11 mouse cellular contexts compared by ENCODE assay signal in genomic region chr11:60977153-60977552, GRCm38 (mm10). TPM values are rescaled to one million over a fixed set of nuclear protein-coding genes. Genes with fewer than 3 reads are reported as not detected.
A peak's percentile ranks its signal among the peaks of the same experiment; 100 is the strongest.
DNase-seq lines count a peak whose midpoint lies in the region; ATAC-seq and TF ChIP-seq lines count a peak whose summit lies in the region.
"Had no signal": no experiment of that assay in that cellular context is flagged by ENCODE, and none has a peak within 500 bp of the region (broad histone marks: within the 10 kb centered on the region; RNA-seq: fewer than 3 reads in every experiment).

No protein-coding gene starts in this region.

- TF ChIP-seq CTCF in ES-Bruce4 (IDR thresholded peaks at IDR 0.05; ENCODE audit: low read depth, low read length) = no peak
- no peak for TF ChIP-seq CTCF in cortical plate, adult 2 months (IDR thresholded peaks at IDR 0.05; ENCODE audit: extremely low read depth, insufficient read depth, low read length)

- 47% methylated on average over 3 of the region's 3 CpGs for WGBS in heart, embryonic 12.5 days
- WGBS in intestine, embryonic 16.5 days = 54% methylated on average over 3 of the region's 3 CpGs

- H3K4me1 ChIP-seq in heart, embryonic 12.5 days (replicated peaks) = peaks cover 20% of the 10 kb centered on the region
- peaks cover 7% of the 10 kb centered on the region for H3K4me1 ChIP-seq in ES-Bruce4 (ENCODE audit: control insufficient read depth, insufficient read depth, low read length)
- H3K4me1 ChIP-seq in cortical plate, adult 2 months (ENCODE audit: control insufficient read depth, insufficient read depth, low read length) = peaks cover 5% of the 10 kb centered on the region; the same call in 1 of the 2 replicates
- 0 out of 2 replicates have a peak, but pooled peaks cover 8% of the 10 kb centered on the region for H3K4me1 ChIP-seq in intestine, embryonic 16.5 days (ENCODE audit: control insufficient read depth, insufficient read depth, low read length)

- DNase-seq in heart, adult 11 months = peak; percentile 95
- DNase-seq in frontal cortex, postnatal 36 days (ENCODE audit: low spot score in 2 of 2) = no peak
- no peak for DNase-seq in embryo, embryonic 11 days
- DNase-seq in retina, embryonic 14.5 days (ENCODE audit: low spot score) = no peak

- H3K4me3 ChIP-seq in heart, embryonic 12.5 days = no peak overlapping the region
- no peak overlapping the region for H3K4me3 ChIP-seq in ES-Bruce4 (ENCODE audit: low read depth, low read length)
- H3K4me3 ChIP-seq in cortical plate, adult 2 months (ENCODE audit: insufficient read depth, low read length) = no peak overlapping the region
- no peak overlapping the region for H3K4me3 ChIP-seq in intestine, embryonic 16.5 days (ENCODE audit: low read length)
- H3K4me3 ChIP-seq: forebrain, embryonic 15.5 days had no signal

- no peak for TF ChIP-seq POLR2A in ES-Bruce4 (IDR thresholded peaks at IDR 0.05; ENCODE audit: insufficient read depth, low read length)
- no peak for TF ChIP-seq POLR2A in cortical plate, adult 2 months (IDR thresholded peaks at IDR 0.05; ENCODE audit: extremely low read depth, insufficient read depth, low read length)

- no peak overlapping the region for H3K4me2 ChIP-seq in heart, embryonic 12.5 days
- H3K4me2 ChIP-seq in intestine, embryonic 16.5 days (ENCODE audit: low read depth, low read length) = 0 out of 2 replicates have a peak overlapping the region, but pooled peaks have one; percentile 14
- H3K4me2 ChIP-seq: forebrain, embryonic 15.5 days had no signal

- no peak overlapping the region for H3K27ac ChIP-seq in heart, embryonic 12.5 days (ENCODE audit: poor library complexity, severe bottlenecking)
- H3K27ac ChIP-seq in ES-Bruce4 (ENCODE audit: insufficient read depth, low read length) = peak overlapping the region; percentile 52
- peak overlapping the region; percentile 47; the same call in 1 of the 2 replicates for H3K27ac ChIP-seq in cortical plate, adult 2 months (ENCODE audit: insufficient read depth, low read length)
- peak overlapping the region; percentile 66 for H3K27ac ChIP-seq in intestine, embryonic 16.5 days (ENCODE audit: low read length)
- H3K27ac ChIP-seq: forebrain, embryonic 15.5 days; macrophage had no signal

- ATAC-seq in heart, embryonic 12.5 days (ENCODE audit: insufficient number of reproducible peaks, low FRiP score) = no peak
- peak; percentile 91 for ATAC-seq in intestine, embryonic 16.5 days
- ATAC-seq: forebrain, embryonic 15.5 days; hindbrain, embryonic 16.5 days had no signal

- no peak overlapping the region for H3K9ac ChIP-seq in heart, embryonic 12.5 days
- H3K9ac ChIP-seq in ES-Bruce4 (ENCODE audit: low read depth, poor library complexity, severe bottlenecking) = no peak overlapping the region
- H3K9ac ChIP-seq in intestine, embryonic 16.5 days (ENCODE audit: low read depth, low read length) = peak overlapping the region; percentile 30; the same call in 1 of the 2 replicates
- H3K9ac ChIP-seq: forebrain, embryonic 15.5 days had no signal

- H3K9me3 ChIP-seq in heart, embryonic 12.5 days (replicated peaks) = no peaks in the 10 kb centered on the region
- no peaks in the 10 kb centered on the region for H3K9me3 ChIP-seq in ES-Bruce4 (replicated peaks; ENCODE audit: control insufficient read depth, insufficient read depth, low read length, poor library complexity, severe bottlenecking)
- H3K9me3 ChIP-seq in intestine, embryonic 16.5 days (ENCODE audit: control insufficient read depth, low read length) = no peaks in the 10 kb centered on the region
- H3K9me3 ChIP-seq: forebrain, embryonic 15.5 days had no signal

- H3K27me3 ChIP-seq in heart, embryonic 12.5 days (replicated peaks) = no peaks in the 10 kb centered on the region
- H3K27me3 ChIP-seq in ES-Bruce4 (ENCODE audit: control insufficient read depth, insufficient read depth, low read length, poor library complexity, severe bottlenecking) = no peaks in the 10 kb centered on the region
- no peaks in the 10 kb centered on the region for H3K27me3 ChIP-seq in intestine, embryonic 16.5 days (replicated peaks; ENCODE audit: control insufficient read depth, insufficient read depth, low read length)
- H3K27me3 ChIP-seq: forebrain, embryonic 15.5 days had no signal

- H3K36me3 ChIP-seq in heart, embryonic 12.5 days = no peaks in the 10 kb centered on the region
- no peaks in the 10 kb centered on the region for H3K36me3 ChIP-seq in ES-Bruce4 (ENCODE audit: control insufficient read depth, insufficient read depth, low read length, poor library complexity, severe bottlenecking)
- no peaks in the 10 kb centered on the region for H3K36me3 ChIP-seq in intestine, embryonic 16.5 days (ENCODE audit: control insufficient read depth, insufficient read depth, low read length)
- H3K36me3 ChIP-seq: forebrain, embryonic 15.5 days had no signal

- no peak for TF ChIP-seq EP300 in ES-Bruce4 (IDR thresholded peaks at IDR 0.05; ENCODE audit: insufficient read depth, low read depth, low read length)

RNA-seq across cellular contexts. Expression of gene Kcnj12, which starts 45.2 kb away (rescaled TPM):
- 3.8 and 4.3 TPM in 2 replicates for polyA plus RNA-seq in heart, embryonic 12.5 days (2016; fragmentation: Nextera tagmentation; extraction: Ambion mirVana)
- polyA plus RNA-seq in ES-Bruce4 (2011; ENCODE audit: insufficient read depth, insufficient read length, low read depth, missing spikeins) = 1.1 and 1.5 TPM in 2 replicates
- 11.6 and 12.8 TPM in 2 replicates for polyA plus RNA-seq in cortical plate, adult 2 months (2012; rRNA removed)
- polyA plus RNA-seq in intestine, embryonic 16.5 days (2015; fragmentation: Nextera tagmentation; extraction: Ambion mirVana) = 0.71 and 1.1 TPM in 2 replicates
- polyA plus RNA-seq: macrophage had no signal

RNA-seq across cellular contexts. Expression of gene Map2k3, which starts 45.3 kb away (rescaled TPM):
- polyA plus RNA-seq in heart, embryonic 12.5 days (2016; fragmentation: Nextera tagmentation; extraction: Ambion mirVana) = 77.6 and 78.5 TPM in 2 replicates
- 22.5 and 26.1 TPM in 2 replicates for polyA plus RNA-seq in ES-Bruce4 (2011; ENCODE audit: insufficient read depth, insufficient read length, low read depth, missing spikeins)
- polyA plus RNA-seq in cortical plate, adult 2 months (2012; rRNA removed) = 16.0 and 17.1 TPM in 2 replicates
- polyA plus RNA-seq in intestine, embryonic 16.5 days (2015; fragmentation: Nextera tagmentation; extraction: Ambion mirVana) = 172 and 174 TPM in 2 replicates
